Mouse (Mus musculus) limb, embryonic 15.5 days (tissue): ENCODE data around the gene Zfp106. TPM values are rescaled to one million over a fixed set of nuclear protein-coding genes. Genes with fewer than 3 reads are reported as not detected.

Experiments
- ATAC-seq: fragments of 200-750 bp; cut with Nextera tagmentation; 2 replicates; pipeline ENCODE4 v1.8.0; 2017; ENCODE audit warnings: low read depth, moderate TSS enrichment; ENCODE audit not compliant: insufficient number of reproducible peaks, low FRiP score, low TSS enrichment
- H3K27ac ChIP-seq: fragments of 300-500 bp; sonication (generic); 2 replicates; pipeline ENCODE4 v1.5.1; 2015; ENCODE audit warnings: moderate library complexity, mild to moderate bottlenecking, inconsistent platforms
- H3K27me3 ChIP-seq: fragments of 300-500 bp; sonication (generic); 2 replicates; pipeline ENCODE4 v1.6.1; 2015; ENCODE audit warnings: inconsistent platforms
- H3K36me3 ChIP-seq: fragments of 300-500 bp; sonication (generic); 2 replicates; pipeline ENCODE4 v1.6.1; 2015; ENCODE audit warnings: inconsistent platforms
- H3K4me1 ChIP-seq: fragments of 300-500 bp; sonication (generic); 2 replicates; pipeline ENCODE4 v1.6.1; 2015; ENCODE audit warnings: inconsistent platforms
- H3K4me2 ChIP-seq: fragments of 300-500 bp; sonication (generic); 2 replicates; pipeline ENCODE4 v1.6.1; 2015; ENCODE audit warnings: mild to moderate bottlenecking, inconsistent platforms
- H3K4me3 ChIP-seq: fragments of 300-500 bp; sonication (generic); 2 replicates; pipeline ENCODE4 v1.5.1; 2015; ENCODE audit warnings: mild to moderate bottlenecking, inconsistent platforms
- H3K9ac ChIP-seq: fragments of 300-500 bp; sonication (generic); 2 replicates; pipeline ENCODE4 v1.6.1; 2015; ENCODE audit warnings: inconsistent platforms
- H3K9me3 ChIP-seq: fragments of 300-500 bp; sonication (generic); 2 replicates; pipeline ENCODE4 v1.6.1; 2016; ENCODE audit warnings: inconsistent platforms
- WGBS: fragments of 180-500 bp; shearing (Covaris S2); methylation state at CpG from one replicate; pipeline ENCODE4 v1.1.7; 2015; 5-methylcytosine and 5-hydroxymethylcytosine counted together
- polyA plus RNA-seq: library from polyadenylated mRNA; unstranded; fragments of >200 nt; fragmentation: Nextera tagmentation; extraction: Ambion mirVana; gene quantifications from 2 replicates; pipeline ENCODE4 v1.2.1, GENCODE M21; 2015

Zfp106 gene
- polyA plus RNA-seq, 1 experiment from 2014 or later, result 47.7 TPM

GRCm38 (mm10) chr2:120496511-120496910 lies 67.1 kb downstream of the Zfp106 start:
- no peaks in the 10 kb centered on the region for H3K36me3 ChIP-seq
- H3K4me2 ChIP-seq, result no peak overlapping the region
- no peaks in the 10 kb centered on the region for H3K27me3 ChIP-seq
- no peak overlapping the region for H3K4me3 ChIP-seq
- no peak for ATAC-seq
- H3K9ac ChIP-seq, result no peak overlapping the region
- no peaks in the 10 kb centered on the region for H3K9me3 ChIP-seq
- H3K27ac ChIP-seq, result no peak overlapping the region
- H3K4me1 ChIP-seq, result peaks cover 10% of the 10 kb centered on the region; the same call in 1 of the 2 replicates
- 73% methylated on average over 3 of the region's 3 CpGs for WGBS

- 57% methylated on average over 4 of the region's 4 CpGs for WGBS
- ATAC-seq, result no peak
Measured at GRCm38 (mm10) chr2:120493254-120493653, 70.4 kb downstream of the Zfp106 start.

GRCm38 (mm10) chr2:120484241-120484640 lies 79.4 kb downstream of the Zfp106 start:
- no peak overlapping the region for H3K4me3 ChIP-seq
- no peaks in the 10 kb centered on the region for H3K27me3 ChIP-seq
- no peak overlapping the region for H3K27ac ChIP-seq
- no peak overlapping the region for H3K4me2 ChIP-seq
- WGBS, result 79% methylated on average over 3 of the region's 3 CpGs
- no peak for ATAC-seq
- no peak overlapping the region for H3K9ac ChIP-seq
- no peaks in the 10 kb centered on the region for H3K36me3 ChIP-seq
- 0 out of 2 replicates have a peak, but pooled peaks cover 3% of the 10 kb centered on the region for H3K4me1 ChIP-seq
- H3K9me3 ChIP-seq, result no peaks in the 10 kb centered on the region

More at GRCm38 (mm10) chr2:120493254-120493653, 70.4 kb downstream of the Zfp106 start:
- Histone ChIP-seq H3K36me3 (no peaks in the 10 kb centered on the region), H3K4me1 (no peaks in the 10 kb centered on the region), H3K9ac (no peak overlapping the region), H3K4me3 (no peak overlapping the region), H3K9me3 (no peaks in the 10 kb centered on the region), H3K4me2 (no peak overlapping the region), H3K27me3 (no peaks in the 10 kb centered on the region), H3K27ac (no peak overlapping the region)

DNA sequence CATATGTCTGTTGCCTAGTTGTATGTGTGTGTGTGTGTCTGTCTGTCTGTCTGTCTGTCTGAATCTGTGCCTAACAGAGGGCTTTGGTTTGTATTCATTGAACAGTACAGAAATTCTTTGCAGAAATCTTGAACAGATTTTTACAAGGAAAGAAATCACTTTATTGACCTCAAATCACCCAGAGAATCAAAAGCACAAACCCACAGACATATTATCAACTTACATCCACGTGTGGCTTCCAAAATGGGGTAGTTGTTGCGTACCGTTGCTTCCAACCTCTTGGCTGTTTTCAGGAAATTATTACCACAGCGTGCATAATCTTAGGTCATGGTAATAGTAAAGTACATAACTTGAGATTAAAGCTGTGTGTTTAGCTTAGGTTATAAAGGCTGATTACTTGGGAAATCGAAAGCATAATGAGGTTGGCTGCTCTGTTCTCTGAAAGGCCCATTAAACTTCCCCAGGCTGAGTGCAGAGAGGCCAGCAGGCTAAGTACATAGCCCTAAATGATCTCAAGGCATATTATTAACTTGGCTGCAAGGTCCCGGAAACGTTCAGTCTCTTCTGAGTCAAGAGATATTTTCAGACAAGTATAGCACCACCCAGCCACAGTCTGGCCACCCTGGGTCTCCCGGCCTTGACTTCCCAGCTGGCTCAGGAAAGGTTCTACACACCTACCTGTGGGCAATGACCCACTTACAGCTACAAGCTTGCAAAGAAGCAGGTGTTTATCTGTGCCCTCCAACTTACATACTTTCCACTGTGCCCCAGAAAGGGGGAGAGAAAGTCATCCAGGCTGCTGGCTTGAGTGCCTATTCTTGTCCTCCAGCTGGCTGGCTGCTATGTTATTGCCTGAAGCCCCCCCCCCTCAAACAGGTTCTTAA lies 80.9 kb downstream of the Zfp106 start:
- Histone ChIP-seq H3K9me3 (no peaks in the 10 kb centered on the region), H3K4me3 (no peak overlapping the region), H3K36me3 (no peaks in the 10 kb centered on the region), H3K27me3 (no peaks in the 10 kb centered on the region), H3K4me2 (no peak overlapping the region), H3K27ac (no peak overlapping the region), H3K9ac (no peak overlapping the region), H3K4me1 (0 out of 2 replicates have a peak, but pooled peaks cover 3% of the 10 kb centered on the region)
- no peak for ATAC-seq
- 39% methylated on average over 8 of the region's 8 CpGs for WGBS

GRCm38 (mm10) chr2:120481921-120482320 lies 81.7 kb downstream of the Zfp106 start:
- ATAC-seq, result no peak
- Histone ChIP-seq H3K27me3 (no peaks in the 10 kb centered on the region), H3K4me3 (no peak overlapping the region), H3K4me2 (no peak overlapping the region), H3K9ac (no peak overlapping the region), H3K36me3 (no peaks in the 10 kb centered on the region), H3K27ac (no peak overlapping the region), H3K4me1 (0 out of 2 replicates have a peak, but pooled peaks cover 3% of the 10 kb centered on the region), H3K9me3 (no peaks in the 10 kb centered on the region)
- 57% methylated on average over 8 of the region's 8 CpGs for WGBS

DNA sequence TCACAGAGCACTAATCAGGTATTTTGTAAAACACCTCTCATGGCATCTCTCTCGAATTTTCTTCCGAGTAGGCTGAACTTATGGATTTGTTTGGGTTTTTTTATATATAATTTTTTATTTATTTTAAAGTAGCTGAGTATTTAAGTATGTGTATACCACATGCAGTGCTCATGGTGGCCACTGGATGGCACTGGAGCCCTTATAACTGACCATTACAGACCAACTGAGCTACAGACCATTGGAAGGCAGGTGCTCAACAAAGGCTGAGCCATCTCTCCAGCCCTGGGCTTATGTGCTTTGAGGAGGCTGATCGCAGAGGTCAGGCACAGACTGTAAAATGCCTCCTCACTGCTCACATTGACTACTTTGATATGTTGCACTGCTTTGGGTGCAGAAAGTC lies 85.0 kb downstream of the Zfp106 start:
- no peaks in the 10 kb centered on the region for H3K27me3 ChIP-seq
- 0 out of 2 replicates have a peak, but pooled peaks cover 3% of the 10 kb centered on the region for H3K4me1 ChIP-seq
- 54% methylated on average over 3 of the region's 3 CpGs for WGBS
- no peaks in the 10 kb centered on the region for H3K9me3 ChIP-seq
- no peaks in the 10 kb centered on the region for H3K36me3 ChIP-seq
- ATAC-seq, result no peak
- no peak overlapping the region for H3K4me3 ChIP-seq
- H3K9ac ChIP-seq, result no peak overlapping the region
- no peak overlapping the region for H3K4me2 ChIP-seq
- H3K27ac ChIP-seq, result no peak overlapping the region

GRCm38 (mm10) chr2:120476277-120477087 lies 87.2 kb downstream of the Zfp106 start:
- Histone ChIP-seq H3K4me1 (no peaks in the 10 kb centered on the region), H3K9ac (no peak overlapping the region), H3K36me3 (no peaks in the 10 kb centered on the region), H3K9me3 (no peaks in the 10 kb centered on the region), H3K4me2 (no peak overlapping the region), H3K4me3 (no peak overlapping the region), H3K27me3 (no peaks in the 10 kb centered on the region), H3K27ac (no peak overlapping the region)
- no peak for ATAC-seq
- WGBS, result 78% methylated on average over 13 of the region's 13 CpGs

DNA sequence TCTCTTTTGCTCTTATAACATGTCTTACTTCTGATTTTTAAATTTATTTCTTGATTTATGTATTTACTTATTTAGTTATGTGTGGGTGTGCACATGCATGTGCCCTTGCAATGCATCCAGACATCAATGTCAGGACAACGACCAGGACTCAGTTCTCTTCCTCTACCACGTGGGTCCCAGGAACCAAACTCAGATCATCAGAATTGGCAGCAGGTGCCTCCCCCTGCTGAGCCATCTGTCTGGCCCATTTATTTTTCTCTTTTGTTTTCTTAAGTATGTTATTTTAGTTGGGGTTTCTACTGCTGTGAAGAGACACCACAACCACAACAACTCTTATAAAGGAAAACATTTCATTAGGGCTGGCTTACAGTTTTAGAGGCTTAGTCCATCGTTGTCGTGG lies 92.8 kb downstream of the Zfp106 start:
- Histone ChIP-seq H3K4me1 (no peaks in the 10 kb centered on the region), H3K9me3 (no peaks in the 10 kb centered on the region), H3K4me3 (no peak overlapping the region), H3K27ac (no peak overlapping the region), H3K4me2 (no peak overlapping the region), H3K9ac (no peak overlapping the region), H3K27me3 (no peaks in the 10 kb centered on the region), H3K36me3 (no peaks in the 10 kb centered on the region)
- no peak for ATAC-seq
- WGBS, result 83% methylated on average over 4 of the region's 4 CpGs

- Histone ChIP-seq H3K4me1 (no peaks in the 10 kb centered on the region), H3K36me3 (no peaks in the 10 kb centered on the region), H3K9me3 (no peaks in the 10 kb centered on the region), H3K27ac (no peak overlapping the region), H3K9ac (no peak overlapping the region), H3K27me3 (no peaks in the 10 kb centered on the region), H3K4me2 (no peak overlapping the region), H3K4me3 (no peak overlapping the region)
- 87% methylated on average over 10 of the region's 10 CpGs for WGBS
- no peak for ATAC-seq
Measured at GRCm38 (mm10) chr2:120469715-120470114, 93.9 kb downstream of the Zfp106 start.

DNA sequence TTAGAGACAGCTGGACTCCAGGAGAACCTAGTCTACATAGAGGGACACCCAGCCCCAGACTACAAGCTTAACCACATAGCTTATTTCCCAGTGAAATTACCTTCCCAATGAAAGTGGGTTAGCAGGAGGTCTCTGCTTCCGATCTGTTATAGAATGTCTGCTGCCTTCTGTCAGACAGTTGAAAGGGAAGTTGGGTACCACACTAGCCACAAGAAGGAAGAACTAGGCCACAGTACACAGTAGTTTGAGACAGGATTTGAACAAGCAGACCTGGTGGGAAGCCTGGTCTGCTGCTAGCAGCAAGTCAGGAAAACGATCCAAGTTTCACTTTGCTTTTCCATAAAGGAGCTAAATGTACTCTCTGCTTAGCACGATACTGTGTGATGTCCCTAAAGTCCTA lies 94.4 kb downstream of the Zfp106 start:
- Histone ChIP-seq H3K9me3 (no peaks in the 10 kb centered on the region), H3K9ac (no peak overlapping the region), H3K27ac (no peak overlapping the region), H3K4me2 (no peak overlapping the region), H3K36me3 (no peaks in the 10 kb centered on the region), H3K4me1 (no peaks in the 10 kb centered on the region), H3K4me3 (no peak overlapping the region), H3K27me3 (no peaks in the 10 kb centered on the region)
- WGBS, result 92% methylated on average over 3 of the region's 3 CpGs
- ATAC-seq, result no peak

DNA sequence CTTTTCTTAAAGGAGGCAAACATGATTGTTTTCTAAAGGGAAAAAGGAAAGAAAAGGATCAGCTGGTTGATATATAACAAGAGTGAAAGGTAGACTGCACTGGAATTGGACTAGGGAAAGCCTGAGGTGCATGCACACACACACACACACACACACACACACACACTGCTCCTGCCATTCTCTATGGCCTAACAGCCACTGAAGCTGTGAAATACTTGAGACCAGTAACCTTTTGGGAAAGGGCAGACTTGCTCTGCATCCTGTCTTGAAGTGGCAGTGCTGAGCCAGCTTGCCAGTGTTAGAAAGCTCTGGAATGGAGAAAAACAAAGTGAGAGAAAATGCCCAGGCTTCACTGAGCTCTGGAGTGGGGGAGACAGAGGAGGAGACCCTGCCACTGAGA lies 95.6 kb downstream of the Zfp106 start:
- Histone ChIP-seq H3K4me3 (no peak overlapping the region), H3K27ac (no peak overlapping the region), H3K27me3 (no peaks in the 10 kb centered on the region), H3K36me3 (no peaks in the 10 kb centered on the region), H3K9ac (no peak overlapping the region), H3K4me2 (no peak overlapping the region), H3K9me3 (no peaks in the 10 kb centered on the region), H3K4me1 (no peaks in the 10 kb centered on the region)
- ATAC-seq, result no peak

- Histone ChIP-seq H3K27ac (no peak overlapping the region), H3K36me3 (no peaks in the 10 kb centered on the region), H3K27me3 (no peaks in the 10 kb centered on the region), H3K9me3 (no peaks in the 10 kb centered on the region), H3K4me2 (no peak overlapping the region), H3K4me1 (no peaks in the 10 kb centered on the region), H3K4me3 (no peak overlapping the region), H3K9ac (no peak overlapping the region)
- ATAC-seq, result no peak
- 64% methylated on average over 5 of the region's 5 CpGs for WGBS
Measured at GRCm38 (mm10) chr2:120465397-120465785, 98.3 kb downstream of the Zfp106 start.
